Mouse (Mus musculus) megakaryocyte, embryonic 14.5 days (primary cell): ENCODE results near the gene Iqcf3.

ENCODE experiments used
- FLI1 ChIP-seq: IDR thresholded peaks from 2 replicates; pipeline ENCODE4 v1.6.1; 2012; ENCODE audit warnings: low read length, inconsistent platforms, mixed read lengths
- GATA1 ChIP-seq: IDR thresholded peaks from 3 replicates; pipeline ENCODE4 v1.6.1; 2012; ENCODE audit warnings: mixed read lengths, low read length, inconsistent platforms, borderline replicate concordance

- TF ChIP-seq FLI1 (no peak), GATA1 (no peak)
Measured at GRCm38 (mm10) chr9:106512729-106513450, 48.5 kb downstream of the Iqcf3 start.
